Mouse (Mus musculus) brown adipose tissue, adult 24 weeks (tissue): ENCODE data around the gene Cdc123. TPM values are rescaled to one million over a fixed set of nuclear protein-coding genes. Genes with fewer than 3 reads are reported as not detected.

Experiments
- H3K27ac ChIP-seq: fragments of 200-500 bp; replicated peaks from 2 replicates; pipeline ENCODE4 v1.5.1; 2012; ENCODE audit warnings: low read depth, mild to moderate bottlenecking, low read length
- H3K4me1 ChIP-seq: fragments of 200-500 bp; 2 replicates; pipeline ENCODE4 v1.6.1; 2012; ENCODE audit warnings: low read length, mixed read lengths; ENCODE audit not compliant: control insufficient read depth, insufficient read depth, insufficient read length
- H3K4me3 ChIP-seq: fragments of 200-500 bp; 2 replicates; pipeline ENCODE4 v1.5.1; 2012; ENCODE audit warnings: low read depth, mild to moderate bottlenecking, low read length, moderate library complexity; ENCODE audit not compliant: insufficient read depth
- polyA plus RNA-seq: library from polyadenylated mRNA; stranded (reverse); fragments of >200 nt; gene quantifications from 2 replicates; pipeline ENCODE4 v1.2.4, GENCODE M21; 2012; ENCODE audit not compliant: missing spikeins, insufficient read depth, insufficient read length

Cdc123 gene
- polyA plus RNA-seq, result 101 and 126 TPM in 2 replicates

- no peaks in the 10 kb centered on the region for H3K4me1 ChIP-seq
Observed at GRCm38 (mm10) chr2:5844873-5845631, at the start of gene Cdc123, which contains the start of gene Nudt5. TSS of gene Cdc123 (minus strand) at chr2:5845164. TSS of gene Nudt5 (plus strand) at chr2:5845019.

GRCm38 (mm10) chr2:5894296-5894695 lies 49.3 kb upstream of the Cdc123 start:
- H3K4me3 ChIP-seq, result peak overlapping the region; percentile 78
- peaks cover 4% of the 10 kb centered on the region; the same call in 1 of the 2 replicates for H3K4me1 ChIP-seq
- no peak overlapping the region; the same call in 1 of the 2 replicates for H3K27ac ChIP-seq

More at GRCm38 (mm10) chr2:5844873-5845631, at the start of gene Cdc123, which contains the start of gene Nudt5:
- Histone ChIP-seq H3K27ac (peak within 1 kb of the TSS; percentile 98), H3K4me3 (peak within 1 kb of the TSS; percentile 96)

- H3K4me1 ChIP-seq, result peaks cover 3% of the 10 kb centered on the region; the same call in 1 of the 2 replicates
- H3K27ac ChIP-seq, result no peak overlapping the region
- H3K4me3 ChIP-seq, result no peak overlapping the region
Observed at GRCm38 (mm10) chr2:5889412-5889811, 44.4 kb upstream of the Cdc123 start.

- Histone ChIP-seq H3K4me3 (no peak overlapping the region), H3K4me1 (no peaks in the 10 kb centered on the region), H3K27ac (no peak overlapping the region)
Observed at GRCm38 (mm10) chr2:5888865-5889264, 43.9 kb upstream of the Cdc123 start.

GRCm38 (mm10) chr2:5877446-5877845 lies 32.5 kb upstream of the Cdc123 start:
- Histone ChIP-seq H3K4me3 (no peak overlapping the region), H3K27ac (no peak overlapping the region), H3K4me1 (no peaks in the 10 kb centered on the region)

- Histone ChIP-seq H3K27ac (no peak overlapping the region), H3K4me3 (no peak overlapping the region), H3K4me1 (no peaks in the 10 kb centered on the region)
Observed at GRCm38 (mm10) chr2:5869746-5870145, 24.8 kb upstream of the Cdc123 start.

GRCm38 (mm10) chr2:5867681-5868080 lies 22.7 kb upstream of the Cdc123 start:
- H3K27ac ChIP-seq, result peak overlapping the region; percentile 82
- H3K4me3 ChIP-seq, result no peak overlapping the region
- H3K4me1 ChIP-seq, result no peaks in the 10 kb centered on the region

GRCm38 (mm10) chr2:5862834-5863233 lies 17.9 kb upstream of the Cdc123 start, which contains the start of gene Gm13199:
TSS of gene Gm13199 (minus strand) at chr2:5862934.
- no peak within 1 kb of the TSS for H3K4me3 ChIP-seq
- no peaks in the 10 kb centered on the region for H3K4me1 ChIP-seq
- H3K27ac ChIP-seq, result no peak within 1 kb of the TSS

GRCm38 (mm10) chr2:5851866-5852265 lies 6.9 kb upstream of the Cdc123 start:
- H3K4me1 ChIP-seq, result no peaks in the 10 kb centered on the region
- peak overlapping the region; percentile 71 for H3K27ac ChIP-seq
- H3K4me3 ChIP-seq, result no peak overlapping the region

- Histone ChIP-seq H3K27ac (peak overlapping the region; percentile 55; the same call in 1 of the 2 replicates), H3K4me3 (no peak overlapping the region)
Observed at GRCm38 (mm10) chr2:5851116-5851515, 6.2 kb upstream of the Cdc123 start.

GRCm38 (mm10) chr2:5845826-5846225 lies 862 bp upstream of the Cdc123 start:
- Histone ChIP-seq H3K4me3 (peak overlapping the region; percentile 96), H3K4me1 (no peaks in the 10 kb centered on the region), H3K27ac (no peak overlapping the region)

More at GRCm38 (mm10) chr2:5851116-5851515, 6.2 kb upstream of the Cdc123 start:
- no peaks in the 10 kb centered on the region for H3K4me1 ChIP-seq

- Histone ChIP-seq H3K4me3 (peak overlapping the region; percentile 96), H3K4me1 (no peaks in the 10 kb centered on the region), H3K27ac (peak overlapping the region; percentile 98)
Observed at GRCm38 (mm10) chr2:5844181-5844872, 637 bp downstream of the Cdc123 start.

- H3K27ac ChIP-seq, result no peak overlapping the region
- no peak overlapping the region for H3K4me3 ChIP-seq
- H3K4me1 ChIP-seq, result no peaks in the 10 kb centered on the region
Observed at GRCm38 (mm10) chr2:5840815-5841214, 4.1 kb downstream of the Cdc123 start.

- Histone ChIP-seq H3K4me3 (no peak overlapping the region), H3K27ac (no peak overlapping the region), H3K4me1 (no peaks in the 10 kb centered on the region)
Observed at GRCm38 (mm10) chr2:5825265-5825913, 19.6 kb downstream of the Cdc123 start.

GRCm38 (mm10) chr2:5824685-5825084 lies 20.3 kb downstream of the Cdc123 start:
- Histone ChIP-seq H3K4me1 (no peaks in the 10 kb centered on the region), H3K4me3 (no peak overlapping the region), H3K27ac (no peak overlapping the region)
